Mouse (Mus musculus): Measurements from ENCODE around the gene Mgat4e. TPM values are rescaled to one million over a fixed set of nuclear protein-coding genes. Genes with fewer than 3 reads are reported as not detected.
"Not testable (repeated sequence)": the region's sequence is repeated elsewhere in the genome, so short reads cannot be mapped to it uniquely, and the experiment has no call there.

Gene Mgat4e
- total RNA-seq, 2 experiments from 2014 or later = not detected

- DNase-seq (ENCODE audit: low spot score in 2 of 2) = peak; percentile 92
These were observed 7.3 kb upstream of the Mgat4e start for GRCm38 (mm10) chr1:134556671-134557218.

DNA sequence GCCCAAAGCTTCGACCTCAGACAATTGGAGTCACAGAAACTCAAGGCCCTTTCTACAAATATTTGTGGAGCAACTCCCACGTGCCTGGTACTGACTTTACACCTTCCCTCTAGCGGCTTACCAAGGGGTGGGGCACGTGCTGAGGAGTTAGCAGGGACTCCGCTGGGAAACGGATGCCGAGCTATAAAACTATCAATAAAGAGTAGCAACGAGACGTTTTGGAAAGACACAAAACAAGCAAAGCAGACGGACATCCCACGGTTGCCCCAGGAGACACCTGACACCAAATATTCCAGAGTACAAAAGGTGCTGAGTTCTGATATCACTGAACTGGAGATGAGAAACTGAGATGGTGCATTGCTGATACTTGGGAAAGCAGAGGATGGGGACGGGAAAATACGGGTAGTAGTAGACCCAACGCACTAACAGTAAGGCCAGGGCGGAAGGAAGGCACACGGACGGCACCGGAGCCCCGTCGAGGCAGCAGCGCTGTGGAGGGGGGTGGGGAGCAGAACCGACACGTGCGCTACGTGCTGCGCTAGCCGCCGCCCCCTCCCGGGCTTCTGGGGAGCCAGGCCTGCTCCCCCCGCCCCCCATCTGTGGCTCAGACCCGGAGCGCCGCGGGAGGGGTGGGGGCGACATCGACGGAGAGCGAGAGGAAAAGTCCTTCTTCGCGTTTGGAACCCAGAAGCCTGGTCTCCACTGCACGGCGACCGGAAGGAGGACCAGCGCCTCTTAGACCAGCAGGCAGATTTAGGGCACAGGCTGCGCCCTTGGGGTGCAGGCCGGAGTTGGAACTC lies 6.6 kb upstream of the Mgat4e start:
- peak in 1 of 2 experiments; percentile 41 for DNase-seq (ENCODE audit: low spot score in 2 of 2)

- DNase-seq (ENCODE audit: low spot score in 2 of 2) = no peak
These were observed 5.9 kb upstream of the Mgat4e start for GRCm38 (mm10) chr1:134555240-134555870.

DNA sequence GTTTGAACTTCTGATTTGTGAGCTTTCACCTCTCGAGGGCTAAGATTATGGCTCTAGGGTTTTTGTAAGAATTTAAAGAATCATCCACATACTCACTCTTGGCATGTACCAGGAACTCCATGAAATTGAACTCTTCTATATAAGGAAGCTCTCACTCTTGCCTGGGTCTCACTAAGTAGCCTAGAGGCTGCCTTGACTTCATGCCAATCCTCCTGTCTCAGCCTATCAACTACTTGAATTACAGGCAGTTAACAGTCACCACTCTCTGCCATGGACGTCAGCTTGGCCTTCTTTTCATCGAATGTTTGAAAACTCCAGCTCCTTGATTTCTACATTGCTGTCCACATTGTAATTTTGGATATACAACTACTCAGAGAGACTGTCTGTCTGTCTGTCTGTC lies 2.9 kb upstream of the Mgat4e start:
- no peak for DNase-seq (ENCODE audit: low spot score in 2 of 2)

GRCm38 (mm10) chr1:134551869-134552268 lies 2.4 kb upstream of the Mgat4e start:
- DNase-seq (ENCODE audit: low spot score in 2 of 2) = no peak

GRCm38 (mm10) chr1:134548231-134548630 lies 1.3 kb downstream of the Mgat4e start:
- DNase-seq (ENCODE audit: low spot score in 2 of 2) = no peak

- DNase-seq (ENCODE audit: low spot score in 2 of 2) = no peak
These were observed 8.9 kb downstream of the Mgat4e start for GRCm38 (mm10) chr1:134540610-134541009.

DNA sequence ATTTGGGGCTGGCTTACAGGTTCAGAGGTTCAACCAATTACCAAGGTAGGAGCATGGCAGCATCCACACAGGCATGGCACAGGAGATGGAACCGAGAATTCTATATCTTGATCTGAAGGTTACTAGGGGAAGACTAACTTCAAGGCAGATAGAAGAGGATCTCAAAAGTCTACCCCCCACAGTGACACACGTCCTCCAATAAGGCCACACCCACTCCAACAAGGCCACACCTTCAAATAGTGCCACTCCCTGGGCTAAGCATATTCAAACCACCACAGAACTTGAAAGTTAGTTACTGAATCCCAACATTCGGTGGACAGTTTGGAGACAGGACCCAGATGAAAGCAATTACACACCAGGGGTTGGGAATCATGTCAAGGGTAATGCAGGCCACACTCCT lies 14.0 kb downstream of the Mgat4e start:
- DNase-seq (ENCODE audit: low spot score in 2 of 2) = no peak

GRCm38 (mm10) chr1:134535054-134535453 lies 14.4 kb downstream of the Mgat4e start:
- DNase-seq (ENCODE audit: low spot score in 2 of 2) = no peak

DNA sequence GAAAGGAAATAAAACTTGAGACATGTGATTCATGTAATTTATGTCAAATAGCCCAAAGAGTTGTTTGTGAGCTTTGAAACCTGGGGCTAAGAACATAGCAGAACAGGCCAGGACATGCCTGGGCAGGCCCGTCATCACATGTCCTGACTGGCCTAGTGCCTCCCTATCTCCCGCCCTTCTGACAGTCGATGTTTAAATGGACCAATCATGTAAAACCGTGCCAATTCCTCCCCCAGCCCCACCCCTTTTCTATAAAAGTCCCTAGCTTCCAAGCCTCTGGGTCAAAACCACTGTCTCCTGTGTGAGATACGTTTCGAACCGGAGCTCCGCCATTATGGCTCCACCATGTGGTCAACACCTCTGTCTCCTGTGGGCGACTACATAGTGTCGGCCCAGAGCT lies 15.8 kb downstream of the Mgat4e start:
- DNase-seq (ENCODE audit: low spot score in 2 of 2) = not testable (repeated sequence)

DNA sequence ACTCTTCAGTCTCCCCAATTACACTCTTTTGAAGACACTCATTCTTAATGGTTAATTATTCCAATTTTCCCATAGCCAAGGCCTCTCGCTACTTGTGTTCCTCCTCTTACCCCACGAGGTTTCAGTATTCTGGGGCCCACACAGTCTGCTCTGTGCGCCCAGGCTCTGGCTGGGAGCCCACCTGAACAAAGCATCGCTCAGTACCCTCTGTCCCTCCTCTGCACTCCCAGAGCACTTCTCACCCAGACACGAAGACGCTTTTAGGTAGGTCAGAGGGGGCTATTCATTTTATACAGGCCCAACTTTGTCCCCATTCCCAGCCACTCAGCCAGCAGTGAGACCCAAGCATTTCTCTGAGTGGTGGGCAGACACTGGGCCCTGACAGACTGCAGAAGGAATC lies 18.9 kb downstream of the Mgat4e start:
- DNase-seq (ENCODE audit: low spot score in 2 of 2) = no peak

GRCm38 (mm10) chr1:134526752-134527151 lies 22.7 kb downstream of the Mgat4e start:
- DNase-seq (ENCODE audit: low spot score in 2 of 2) = no peak

GRCm38 (mm10) chr1:134525015-134525414 lies 24.5 kb downstream of the Mgat4e start:
- DNase-seq (ENCODE audit: low spot score in 2 of 2) = no peak

- DNase-seq (ENCODE audit: low spot score in 2 of 2) = peak in 1 of 2 experiments; percentile 30
These were observed 25.1 kb downstream of the Mgat4e start for GRCm38 (mm10) chr1:134524424-134524823.

GRCm38 (mm10) chr1:134522325-134522724 lies 27.2 kb downstream of the Mgat4e start:
- no peak for DNase-seq (ENCODE audit: low spot score in 2 of 2)

GRCm38 (mm10) chr1:134521163-134521562 lies 28.3 kb downstream of the Mgat4e start:
- DNase-seq (ENCODE audit: low spot score in 2 of 2) = no peak

- DNase-seq (ENCODE audit: low spot score in 2 of 2) = no peak
These were observed 29.3 kb downstream of the Mgat4e start for GRCm38 (mm10) chr1:134520001-134520721.

DNA sequence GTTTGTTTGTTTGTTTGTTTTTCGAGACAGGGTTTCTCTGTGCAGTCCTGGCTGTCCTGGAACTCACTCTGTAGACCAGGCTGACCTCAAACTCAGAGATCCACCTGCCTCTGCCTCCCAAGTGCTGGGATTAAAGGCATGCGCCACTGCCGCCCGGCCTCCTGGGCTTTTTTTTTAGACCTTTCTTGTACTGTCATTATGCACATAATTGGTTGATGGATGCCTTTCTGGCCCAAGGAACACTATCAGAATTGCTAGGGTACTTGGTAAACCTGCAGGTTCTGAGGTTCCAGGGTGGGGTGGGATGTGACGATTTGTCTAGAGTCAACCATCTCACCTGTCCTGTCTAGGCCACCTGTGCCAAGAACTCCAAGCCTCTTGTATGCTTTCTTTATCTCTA lies 30.3 kb downstream of the Mgat4e start:
- not testable (repeated sequence) for DNase-seq (ENCODE audit: low spot score in 2 of 2)

DNA sequence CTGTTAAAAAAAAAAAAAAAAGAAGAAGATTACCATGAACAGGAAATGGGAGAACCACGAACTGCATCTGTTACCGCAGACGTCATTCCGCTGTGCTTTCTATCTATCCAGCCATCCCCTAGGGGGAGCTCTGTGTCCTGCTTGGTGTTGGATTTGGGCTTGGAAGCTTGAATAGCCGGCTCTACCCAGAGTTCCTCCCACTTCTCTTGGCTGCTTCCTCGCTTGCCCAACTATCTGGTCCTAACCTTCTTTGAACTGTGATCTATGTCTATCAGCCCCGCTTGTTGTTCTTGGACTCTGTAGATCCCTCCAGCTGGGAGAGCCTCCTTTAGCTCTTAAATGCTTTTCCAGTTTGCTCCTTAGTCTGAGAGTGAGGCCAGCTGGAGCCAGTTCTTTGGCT lies 30.8 kb downstream of the Mgat4e start:
- peak; percentile 79 to 80 for DNase-seq (ENCODE audit: low spot score in 2 of 2)

DNA sequence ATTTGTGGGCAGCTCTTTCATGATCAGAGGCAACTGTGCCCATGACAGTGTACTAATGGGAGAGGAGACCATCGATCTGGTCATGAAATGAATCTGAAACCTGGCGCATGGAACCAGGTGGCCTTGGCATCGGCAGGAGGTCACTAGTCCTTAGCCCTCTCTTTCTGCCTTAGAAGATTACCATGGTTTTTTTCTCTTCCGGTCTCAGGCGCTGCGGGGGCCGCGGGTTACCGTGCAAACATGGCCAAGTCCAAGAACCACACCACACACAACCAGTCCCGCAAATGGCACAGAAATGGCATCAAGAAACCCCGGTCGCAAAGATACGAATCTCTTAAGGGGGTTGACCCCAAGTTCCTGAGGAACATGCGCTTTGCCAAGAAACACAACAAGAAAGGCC lies 31.6 kb downstream of the Mgat4e start:
- DNase-seq (ENCODE audit: low spot score in 2 of 2) = not testable (repeated sequence)

DNA sequence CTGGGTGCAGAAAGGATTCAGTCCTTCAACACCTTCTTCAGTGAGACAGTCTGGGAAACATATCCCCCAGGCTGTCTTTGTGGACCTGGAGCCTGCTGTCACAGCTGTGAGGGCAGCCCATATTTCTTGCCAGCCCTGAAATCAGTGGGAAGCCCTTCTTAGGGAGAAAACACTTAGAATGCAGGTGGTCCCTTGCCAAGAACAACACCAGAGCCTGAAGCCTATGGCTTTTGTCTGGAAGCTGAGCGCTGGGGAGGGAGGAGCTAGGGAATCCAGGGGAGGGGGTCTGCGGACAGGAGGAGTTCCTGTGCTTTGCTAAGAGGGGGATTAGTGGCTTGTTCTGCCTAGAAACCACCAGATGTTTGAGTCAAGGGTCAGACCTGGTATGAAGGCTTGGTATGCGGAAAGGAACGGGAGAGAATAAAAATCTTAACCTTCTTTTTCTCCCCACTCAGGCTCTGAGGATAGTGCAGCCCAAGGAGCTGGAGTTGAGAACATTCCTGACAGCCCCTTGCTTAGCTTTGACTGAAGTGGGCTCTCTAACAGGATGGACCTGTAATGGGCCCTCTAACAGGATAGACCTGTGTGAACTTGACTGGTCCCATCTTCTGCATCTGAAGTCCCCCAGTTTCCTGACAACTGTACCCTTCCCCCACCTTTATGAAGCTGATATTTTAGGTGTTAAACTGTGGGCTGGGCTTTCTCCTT lies 32.8 kb downstream of the Mgat4e start:
- no peak for DNase-seq (ENCODE audit: low spot score in 2 of 2)
